Mouse (Mus musculus): ENCODE measurements around the gene Brsk1.

The Brsk1 gene

GRCm38 (mm10) chr7:4740309-4740727, 49.9 kb downstream of the Brsk1 start:
- no peak for DNase-seq

GRCm38 (mm10) chr7:4741151-4741550, 50.7 kb downstream of the Brsk1 start:
- peak; percentile 80 to 81 for DNase-seq

- peak; percentile 35 to 36 for DNase-seq
Observed at GRCm38 (mm10) chr7:4741672-4742481, 51.5 kb downstream of the Brsk1 start.

GRCm38 (mm10) chr7:4742482-4742819, 52.0 kb downstream of the Brsk1 start:
- no peak for DNase-seq

- no peak for DNase-seq
Observed at GRCm38 (mm10) chr7:4743354-4743753, 53.0 kb downstream of the Brsk1 start.

- no peak for DNase-seq
Observed at GRCm38 (mm10) chr7:4744886-4745285, 54.5 kb downstream of the Brsk1 start.

- no peak for DNase-seq
Observed at GRCm38 (mm10) chr7:4746326-4746980, 56.0 kb downstream of the Brsk1 start.

GRCm38 (mm10) chr7:4747156-4747899, 56.9 kb downstream of the Brsk1 start:
- DNase-seq = no peak

GRCm38 (mm10) chr7:4748321-4748720, 57.9 kb downstream of the Brsk1 start:
- no peak for DNase-seq

GRCm38 (mm10) chr7:4749169-4749568, 58.8 kb downstream of the Brsk1 start:
- no peak for DNase-seq

- peak; percentile 41 to 68 for DNase-seq
Observed at GRCm38 (mm10) chr7:4751971-4752820, 61.8 kb downstream of the Brsk1 start.

- DNase-seq = peak; percentile 69 to 86
Observed at GRCm38 (mm10) chr7:4752821-4753570, 62.6 kb downstream of the Brsk1 start, which contains the start of gene Cox6b2. Gene Cox6b2 (minus strand): TSS chr7:4753094.

GRCm38 (mm10) chr7:4759670-4760069, 69.3 kb downstream of the Brsk1 start:
- DNase-seq = no peak

GRCm38 (mm10) chr7:4764946-4765710, 74.7 kb downstream of the Brsk1 start:
- DNase-seq = no peak

All from cerebellum, postnatal 14 days (tissue).